Mouse (Mus musculus): ENCODE measurements around the gene Nat14. TPM values are rescaled to one million over a fixed set of nuclear protein-coding genes. Genes with fewer than 3 reads are reported as not detected.

Gene Nat14
- polyA plus RNA-seq, 1 experiment from 2014 or later, result 13.7 TPM

DNA sequence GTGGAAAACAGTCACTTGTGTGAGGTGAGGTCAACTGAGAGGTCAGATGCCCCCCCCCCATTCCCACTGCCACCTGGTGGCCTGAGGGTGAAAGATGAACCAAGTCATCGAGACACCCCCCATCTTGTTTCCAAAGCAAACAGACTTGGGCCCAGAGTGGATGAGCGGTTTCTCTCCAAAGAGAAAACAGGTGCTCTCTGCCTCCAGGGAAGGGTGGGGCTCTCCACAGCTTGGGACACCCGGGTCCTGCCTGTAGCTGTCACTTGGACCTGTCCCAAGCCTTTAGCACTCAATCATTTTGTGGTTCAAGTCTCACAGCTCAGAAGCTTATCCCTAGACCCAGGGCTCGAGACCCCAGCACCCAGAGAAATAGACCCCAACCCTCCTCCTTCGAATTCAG is 41.7 kb downstream of the Nat14 start:
- Histone ChIP-seq H3K4me3 (no peak overlapping the region), H3K4me2 (replicated peaks) (no peak overlapping the region), H3K4me1 (no peaks in the 10 kb centered on the region), H3K36me3 (no peaks in the 10 kb centered on the region), H3K27ac (no peak overlapping the region), H3K9ac (no peak overlapping the region), H3K9me3 (no peaks in the 10 kb centered on the region), H3K27me3 (replicated peaks) (peaks cover 6% of the 10 kb centered on the region; the same call in 1 of the 2 replicates)
- no peak for ATAC-seq (ENCODE audit: low FRiP score, low read depth)
- 77% methylated on average over 5 of the region's 5 CpGs for WGBS

- no peak within 1 kb of the TSS; the same call in 1 of the 2 replicates for H3K4me2 ChIP-seq (replicated peaks)
- H3K27ac ChIP-seq, result no peak within 1 kb of the TSS
- no peaks in the 10 kb centered on the region for H3K36me3 ChIP-seq
- H3K27me3 ChIP-seq (replicated peaks), result peaks cover 6% of the 10 kb centered on the region; the same call in 1 of the 2 replicates
- H3K9ac ChIP-seq, result no peak within 1 kb of the TSS
- H3K9me3 ChIP-seq, result no peaks in the 10 kb centered on the region
- no peaks in the 10 kb centered on the region for H3K4me1 ChIP-seq
- 0 out of 2 replicates have a peak, but pooled peaks have one; percentile 48 for ATAC-seq (ENCODE audit: low FRiP score, low read depth)
- H3K4me3 ChIP-seq, result no peak within 1 kb of the TSS
- 11% methylated on average over 10 of the region's 10 CpGs for WGBS
These were observed 42.4 kb downstream of the Nat14 start, which contains the start of gene Sbk2 for GRCm38 (mm10) chr7:4964272-4964671. Gene Sbk2 (minus strand): TSS chr7:4964406.

DNA sequence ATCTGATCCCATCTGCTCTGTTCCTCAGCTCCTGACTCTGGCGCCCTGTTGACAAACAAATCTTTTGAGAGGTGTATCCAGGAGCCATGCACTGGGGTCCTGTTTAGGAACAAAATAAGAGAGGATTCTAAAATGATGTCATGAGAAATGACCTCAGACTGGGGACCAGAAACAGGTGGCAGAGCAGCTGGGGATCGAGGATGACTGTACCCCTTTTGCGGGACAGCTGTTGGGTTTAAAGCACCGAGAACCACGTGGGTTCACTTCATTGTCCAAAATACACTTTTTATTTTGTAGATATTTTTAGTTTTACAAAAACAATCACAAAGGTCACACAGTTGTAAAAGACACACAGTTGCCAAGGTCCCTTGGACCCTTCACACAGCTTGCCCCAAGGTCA is 43.2 kb downstream of the Nat14 start:
- Histone ChIP-seq H3K27me3 (replicated peaks) (peaks cover 6% of the 10 kb centered on the region; the same call in 1 of the 2 replicates), H3K9me3 (no peaks in the 10 kb centered on the region), H3K27ac (no peak overlapping the region), H3K36me3 (no peaks in the 10 kb centered on the region), H3K4me3 (no peak overlapping the region), H3K4me1 (no peaks in the 10 kb centered on the region), H3K9ac (no peak overlapping the region), H3K4me2 (replicated peaks) (no peak overlapping the region)
- 88% methylated on average over 5 of the region's 5 CpGs for WGBS
- no peak for ATAC-seq (ENCODE audit: low FRiP score, low read depth)

GRCm38 (mm10) chr7:4971068-4971467 is 49.2 kb downstream of the Nat14 start, which contains the start of gene Sbk3:
Gene Sbk3 (minus strand): TSS chr7:4971168.
- WGBS, result 46% methylated on average over 6 of the region's 6 CpGs
- H3K4me1 ChIP-seq, result no peaks in the 10 kb centered on the region
- no peaks in the 10 kb centered on the region for H3K36me3 ChIP-seq
- no peak within 1 kb of the TSS for H3K9ac ChIP-seq
- no peak within 1 kb of the TSS for H3K27ac ChIP-seq
- no peak within 1 kb of the TSS for H3K4me2 ChIP-seq (replicated peaks)
- no peaks in the 10 kb centered on the region for H3K9me3 ChIP-seq
- no peak for ATAC-seq (ENCODE audit: low FRiP score, low read depth)
- H3K27me3 ChIP-seq (replicated peaks), result peaks cover 6% of the 10 kb centered on the region; the same call in 1 of the 2 replicates
- no peak within 1 kb of the TSS for H3K4me3 ChIP-seq

DNA sequence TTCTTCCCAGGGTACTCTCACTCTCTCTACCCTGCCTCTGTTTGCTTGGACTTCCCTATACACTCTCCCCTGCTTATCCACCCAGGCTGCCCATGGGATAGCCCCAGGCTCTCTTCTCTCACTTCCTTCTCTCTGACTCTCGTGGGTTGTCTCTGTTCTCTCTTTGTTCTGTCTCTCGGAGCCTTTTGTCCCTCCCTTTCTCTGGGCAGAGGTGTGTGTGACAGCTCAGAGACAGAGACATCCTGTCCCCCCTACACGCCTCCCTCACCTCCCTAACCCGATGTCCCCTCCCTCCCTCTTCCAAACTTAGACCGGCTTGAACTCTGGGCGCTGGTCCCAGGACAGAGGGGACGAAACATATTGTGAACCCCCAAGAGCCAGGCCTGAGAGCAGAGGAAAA is 49.9 kb downstream of the Nat14 start:
- Histone ChIP-seq H3K4me3 (no peak overlapping the region), H3K4me1 (no peaks in the 10 kb centered on the region), H3K9me3 (peaks cover 1% of the 10 kb centered on the region; the same call in 1 of the 2 replicates), H3K27me3 (replicated peaks) (peaks cover 6% of the 10 kb centered on the region; the same call in 1 of the 2 replicates), H3K36me3 (no peaks in the 10 kb centered on the region), H3K27ac (no peak overlapping the region), H3K4me2 (replicated peaks) (no peak overlapping the region), H3K9ac (no peak overlapping the region)
- 38% methylated on average over 7 of the region's 7 CpGs for whole genome bisulfite sequencing
- no peak for ATAC-seq (ENCODE audit: low FRiP score, low read depth)

DNA sequence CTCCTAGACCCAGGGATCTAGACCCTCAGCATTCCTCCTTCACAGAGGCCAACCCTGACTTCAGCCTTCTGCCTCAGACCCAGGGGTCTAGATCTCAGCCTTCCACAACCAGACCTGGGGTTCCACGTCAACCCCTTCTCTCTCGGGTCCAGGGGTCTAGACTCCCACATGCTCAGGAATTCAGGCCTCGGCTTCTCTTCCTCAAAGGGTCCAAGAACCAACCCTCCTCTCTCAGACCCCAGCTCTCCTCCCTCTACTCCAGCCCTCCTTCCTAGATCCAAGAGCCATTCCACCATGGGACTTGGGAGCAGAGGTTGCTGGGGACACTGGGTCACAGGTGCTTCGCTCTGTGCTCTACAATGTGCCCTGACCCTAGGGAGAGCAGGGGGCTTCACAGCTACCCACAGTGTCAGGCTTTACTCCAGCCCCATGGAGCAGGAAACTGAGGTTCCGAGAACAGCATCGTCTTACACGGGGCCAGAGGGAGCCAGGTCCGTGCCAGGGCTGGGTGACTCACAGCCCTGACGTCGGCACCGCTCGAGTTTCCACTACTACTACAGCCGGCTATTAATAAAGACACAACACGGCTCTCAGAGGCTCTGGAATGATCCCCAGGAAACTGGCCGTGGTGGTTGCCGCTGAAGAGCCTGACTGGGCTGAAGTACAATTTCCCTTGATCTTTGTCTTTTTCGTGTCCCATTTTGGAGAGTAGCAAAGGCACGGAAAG is 50.7 kb downstream of the Nat14 start:
- Histone ChIP-seq H3K9me3 (peaks cover 4% of the 10 kb centered on the region; the same call in 1 of the 2 replicates), H3K4me2 (replicated peaks) (no peak overlapping the region), H3K9ac (no peak overlapping the region), H3K4me1 (no peaks in the 10 kb centered on the region), H3K27ac (no peak overlapping the region), H3K4me3 (no peak overlapping the region), H3K36me3 (no peaks in the 10 kb centered on the region), H3K27me3 (replicated peaks) (peaks cover 3% of the 10 kb centered on the region; the same call in 1 of the 2 replicates)
- WGBS, result 76% methylated on average over 18 of the region's 18 CpGs
- no peak for ATAC-seq (ENCODE audit: low FRiP score, low read depth)

Other genes with a start within 250 kb of the Nat14 start
- 119 and 122 TPM in 2 replicates for gene Hspbp1, start 237.0 kb upstream of the Nat14 start, polyA plus RNA-seq (2016; fragmentation: Nextera tagmentation; extraction: Ambion mirVana)
- 5.0 and 5.5 TPM in 2 replicates for gene Brsk1, start 231.4 kb upstream of the Nat14 start, polyA plus RNA-seq (2016; fragmentation: Nextera tagmentation; extraction: Ambion mirVana)
- gene Tmem150b, start 196.8 kb upstream of the Nat14 start, polyA plus RNA-seq (2016; fragmentation: Nextera tagmentation; extraction: Ambion mirVana), result 0.11 and 0.14 TPM in 2 replicates
- gene Kmt5c, start 181.9 kb upstream of the Nat14 start, polyA plus RNA-seq (2016; fragmentation: Nextera tagmentation; extraction: Ambion mirVana), result 96.5 and 98.5 TPM in 2 replicates
- 27.3 and 33.4 TPM in 2 replicates for gene Cox6b2, start 168.9 kb upstream of the Nat14 start, polyA plus RNA-seq (2016; fragmentation: Nextera tagmentation; extraction: Ambion mirVana)
- gene Fam71e2, start 150.7 kb upstream of the Nat14 start, polyA plus RNA-seq (2016; fragmentation: Nextera tagmentation; extraction: Ambion mirVana), result not detected in 2 replicates
- 0.34 and 0.51 TPM in 2 replicates for gene Il11, start 139.2 kb upstream of the Nat14 start, polyA plus RNA-seq (2016; fragmentation: Nextera tagmentation; extraction: Ambion mirVana)
- not detected in 2 replicates for gene Tmem190, start 139.1 kb upstream of the Nat14 start, polyA plus RNA-seq (2016; fragmentation: Nextera tagmentation; extraction: Ambion mirVana)
- gene Tmem238, start 132.4 kb upstream of the Nat14 start, polyA plus RNA-seq (2016; fragmentation: Nextera tagmentation; extraction: Ambion mirVana), result 2.7 and 3.1 TPM in 2 replicates
- 311 and 322 TPM in 2 replicates for gene Rpl28, start 129.2 kb upstream of the Nat14 start, polyA plus RNA-seq (2016; fragmentation: Nextera tagmentation; extraction: Ambion mirVana)
- gene Ube2s, start 109.4 kb upstream of the Nat14 start, polyA plus RNA-seq (2016; fragmentation: Nextera tagmentation; extraction: Ambion mirVana), result 380 and 386 TPM in 2 replicates
- gene Shisa7, start 77.3 kb upstream of the Nat14 start, polyA plus RNA-seq (2016; fragmentation: Nextera tagmentation; extraction: Ambion mirVana), result 6.0 and 6.5 TPM in 2 replicates
- 4.8 and 5.4 TPM in 2 replicates for gene Isoc2b, start 51.8 kb upstream of the Nat14 start, polyA plus RNA-seq (2016; fragmentation: Nextera tagmentation; extraction: Ambion mirVana)
- gene Isoc2a, start 44.9 kb upstream of the Nat14 start, polyA plus RNA-seq (2016; fragmentation: Nextera tagmentation; extraction: Ambion mirVana), result 0.91 and 0.93 TPM in 2 replicates
- 0.29 TPM in 1 of 2 replicates, not detected in the other for gene Gm36210, start 15.5 kb upstream of the Nat14 start, polyA plus RNA-seq (2016; fragmentation: Nextera tagmentation; extraction: Ambion mirVana)
- 4.4 and 4.5 TPM in 2 replicates for gene Zfp628, start 6.8 kb upstream of the Nat14 start, polyA plus RNA-seq (2016; fragmentation: Nextera tagmentation; extraction: Ambion mirVana)
- gene Ssc5d, start 3.8 kb downstream of the Nat14 start, polyA plus RNA-seq (2016; fragmentation: Nextera tagmentation; extraction: Ambion mirVana), result 2.5 and 3.0 TPM in 2 replicates
- 0.13 TPM in 2 replicates for gene Sbk2, start 42.4 kb downstream of the Nat14 start, polyA plus RNA-seq (2016; fragmentation: Nextera tagmentation; extraction: Ambion mirVana)
- gene Sbk3, start 49.1 kb downstream of the Nat14 start, polyA plus RNA-seq (2016; fragmentation: Nextera tagmentation; extraction: Ambion mirVana), result 0.11 TPM in 2 replicates
- gene Zfp579, start 74.1 kb downstream of the Nat14 start, polyA plus RNA-seq (2016; fragmentation: Nextera tagmentation; extraction: Ambion mirVana), result 52.4 and 57.5 TPM in 2 replicates
- 8.2 and 8.7 TPM in 2 replicates for gene Zfp524, start 92.4 kb downstream of the Nat14 start, polyA plus RNA-seq (2016; fragmentation: Nextera tagmentation; extraction: Ambion mirVana)
- 62.0 and 63.3 TPM in 2 replicates for gene Fiz1, start 92.7 kb downstream of the Nat14 start, polyA plus RNA-seq (2016; fragmentation: Nextera tagmentation; extraction: Ambion mirVana)
- gene Gm44973, start 93.5 kb downstream of the Nat14 start, polyA plus RNA-seq (2016; fragmentation: Nextera tagmentation; extraction: Ambion mirVana), result 0.26 TPM in 1 of 2 replicates, not detected in the other
- 6.6 and 6.9 TPM in 2 replicates for gene Zfp865, start 98.3 kb downstream of the Nat14 start, polyA plus RNA-seq (2016; fragmentation: Nextera tagmentation; extraction: Ambion mirVana)
- 14.3 and 17.0 TPM in 2 replicates for gene Ccdc106, start 98.5 kb downstream of the Nat14 start, polyA plus RNA-seq (2016; fragmentation: Nextera tagmentation; extraction: Ambion mirVana)
- gene 4632433K11Rik, start 112.1 kb downstream of the Nat14 start, polyA plus RNA-seq (2016; fragmentation: Nextera tagmentation; extraction: Ambion mirVana), result not detected in 2 replicates
- 4.2 and 5.9 TPM in 2 replicates for gene Zfp784, start 116.4 kb downstream of the Nat14 start, polyA plus RNA-seq (2016; fragmentation: Nextera tagmentation; extraction: Ambion mirVana)
- 53.5 and 56.0 TPM in 2 replicates for gene Zfp580, start 129.5 kb downstream of the Nat14 start, polyA plus RNA-seq (2016; fragmentation: Nextera tagmentation; extraction: Ambion mirVana)
- 147 and 163 TPM in 2 replicates for gene U2af2, start 140.1 kb downstream of the Nat14 start, polyA plus RNA-seq (2016; fragmentation: Nextera tagmentation; extraction: Ambion mirVana)
- 73.4 and 80.5 TPM in 2 replicates for gene Epn1, start 158.2 kb downstream of the Nat14 start, polyA plus RNA-seq (2016; fragmentation: Nextera tagmentation; extraction: Ambion mirVana)
- gene Rfpl4, start 194.9 kb downstream of the Nat14 start, polyA plus RNA-seq (2016; fragmentation: Nextera tagmentation; extraction: Ambion mirVana), result 0.18 TPM in 1 of 2 replicates, not detected in the other
- 0.27 and 0.38 TPM in 2 replicates for gene Rasl2-9, start 203.9 kb downstream of the Nat14 start, polyA plus RNA-seq (2016; fragmentation: Nextera tagmentation; extraction: Ambion mirVana)
- 0.01 and 0.08 TPM in 2 replicates for gene Vmn1r55, start 227.6 kb downstream of the Nat14 start, polyA plus RNA-seq (2016; fragmentation: Nextera tagmentation; extraction: Ambion mirVana)

Measured in neural tube, embryonic 12.5 days (tissue).